Mouse (Mus musculus): ENCODE measurements around the gene Dzip1. TPM values are rescaled to one million over a fixed set of nuclear protein-coding genes. Genes with fewer than 3 reads are reported as not detected.

The Dzip1 gene
- polyA plus RNA-seq, 2 experiments, result 26.0 to 52.1 TPM

- Histone ChIP-seq H3K36me3 (ENCODE audit: control insufficient read depth, insufficient read depth, low read length) (peaks cover 90% of the 10 kb centered on the region), H3K9ac (ENCODE audit: low read depth, low read length, severe bottlenecking) (no peak overlapping the region), H3K9me3 (ENCODE audit: control insufficient read depth, low read length) (no peaks in the 10 kb centered on the region), H3K4me1 (ENCODE audit: control insufficient read depth, insufficient read depth, low read length) (no peaks in the 10 kb centered on the region), H3K27me3 (ENCODE audit: control insufficient read depth, insufficient read depth, low read length) (no peaks in the 10 kb centered on the region), H3K4me2 (replicated peaks; ENCODE audit: low read depth, low read length, severe bottlenecking) (no peak overlapping the region), H3K27ac (replicated peaks; ENCODE audit: low read depth, low read length) (no peak overlapping the region), H3K4me3 (replicated peaks; ENCODE audit: low read length) (no peak overlapping the region)
- WGBS, result 74% methylated on average over 3 of the region's 3 CpGs
- no peak for ATAC-seq (ENCODE audit: low FRiP score, low read depth)
- TF ChIP-seq POLR2A (IDR thresholded peaks at IDR 0.05; ENCODE audit: borderline replicate concordance, extremely low read depth, insufficient read depth, insufficient read length), result no peak
- DNase-seq (ENCODE audit: low spot score), result no peak
Observed at GRCm38 (mm10) chr14:118903397-118903796, 21.9 kb downstream of the Dzip1 start.

GRCm38 (mm10) chr14:118900911-118901310, 24.3 kb downstream of the Dzip1 start:
- Histone ChIP-seq H3K27ac (replicated peaks; ENCODE audit: low read depth, low read length) (no peak overlapping the region), H3K9ac (ENCODE audit: low read depth, low read length, severe bottlenecking) (no peak overlapping the region), H3K9me3 (ENCODE audit: control insufficient read depth, low read length) (no peaks in the 10 kb centered on the region), H3K27me3 (ENCODE audit: control insufficient read depth, insufficient read depth, low read length) (no peaks in the 10 kb centered on the region), H3K4me3 (replicated peaks; ENCODE audit: low read length) (no peak overlapping the region), H3K4me2 (replicated peaks; ENCODE audit: low read depth, low read length, severe bottlenecking) (no peak overlapping the region), H3K4me1 (ENCODE audit: control insufficient read depth, insufficient read depth, low read length) (no peaks in the 10 kb centered on the region), H3K36me3 (ENCODE audit: control insufficient read depth, insufficient read depth, low read length) (peaks cover 87% of the 10 kb centered on the region)
- ATAC-seq (ENCODE audit: low FRiP score, low read depth), result no peak
- no peak for TF ChIP-seq POLR2A (IDR thresholded peaks at IDR 0.05; ENCODE audit: borderline replicate concordance, extremely low read depth, insufficient read depth, insufficient read length)
- WGBS, result 91% methylated on average over 1 of the region's 1 CpGs
- DNase-seq (ENCODE audit: low spot score), result no peak

GRCm38 (mm10) chr14:118899940-118900339, 25.3 kb downstream of the Dzip1 start:
- DNase-seq (ENCODE audit: low spot score), result no peak
- Histone ChIP-seq H3K36me3 (ENCODE audit: control insufficient read depth, insufficient read depth, low read length) (peaks cover 91% of the 10 kb centered on the region), H3K4me3 (replicated peaks; ENCODE audit: low read length) (no peak overlapping the region), H3K9ac (ENCODE audit: low read depth, low read length, severe bottlenecking) (no peak overlapping the region), H3K27ac (replicated peaks; ENCODE audit: low read depth, low read length) (no peak overlapping the region), H3K4me2 (replicated peaks; ENCODE audit: low read depth, low read length, severe bottlenecking) (no peak overlapping the region), H3K4me1 (ENCODE audit: control insufficient read depth, insufficient read depth, low read length) (no peaks in the 10 kb centered on the region), H3K27me3 (ENCODE audit: control insufficient read depth, insufficient read depth, low read length) (no peaks in the 10 kb centered on the region), H3K9me3 (ENCODE audit: control insufficient read depth, low read length) (no peaks in the 10 kb centered on the region)
- TF ChIP-seq POLR2A (IDR thresholded peaks at IDR 0.05; ENCODE audit: borderline replicate concordance, extremely low read depth, insufficient read depth, insufficient read length), result no peak
- 83% methylated on average over 11 of the region's 11 CpGs for WGBS
- no peak for ATAC-seq (ENCODE audit: low FRiP score, low read depth)

GRCm38 (mm10) chr14:118895655-118896054, 29.6 kb downstream of the Dzip1 start:
- DNase-seq (ENCODE audit: low spot score) (no peak), ATAC-seq (ENCODE audit: low FRiP score, low read depth) (no peak)
- no peak overlapping the region for H3K4me2 ChIP-seq (replicated peaks; ENCODE audit: low read depth, low read length, severe bottlenecking)
- H3K27ac ChIP-seq (replicated peaks; ENCODE audit: low read depth, low read length), result no peak overlapping the region
- WGBS, result 74% methylated on average over 10 of the region's 10 CpGs
- no peak overlapping the region for H3K4me3 ChIP-seq (replicated peaks; ENCODE audit: low read length)
- H3K36me3 ChIP-seq (ENCODE audit: control insufficient read depth, insufficient read depth, low read length), result peaks cover 71% of the 10 kb centered on the region
- no peak for TF ChIP-seq POLR2A (IDR thresholded peaks at IDR 0.05; ENCODE audit: borderline replicate concordance, extremely low read depth, insufficient read depth, insufficient read length)
- no peaks in the 10 kb centered on the region for H3K27me3 ChIP-seq (ENCODE audit: control insufficient read depth, insufficient read depth, low read length)
- no peak overlapping the region for H3K9ac ChIP-seq (ENCODE audit: low read depth, low read length, severe bottlenecking)
- H3K9me3 ChIP-seq (ENCODE audit: control insufficient read depth, low read length), result no peaks in the 10 kb centered on the region
- H3K4me1 ChIP-seq (ENCODE audit: control insufficient read depth, insufficient read depth, low read length), result no peaks in the 10 kb centered on the region

GRCm38 (mm10) chr14:118895228-118895627, 30.0 kb downstream of the Dzip1 start:
- WGBS, result 92% methylated on average over 7 of the region's 7 CpGs
- Histone ChIP-seq H3K4me1 (ENCODE audit: control insufficient read depth, insufficient read depth, low read length) (no peaks in the 10 kb centered on the region), H3K27ac (replicated peaks; ENCODE audit: low read depth, low read length) (no peak overlapping the region), H3K36me3 (ENCODE audit: control insufficient read depth, insufficient read depth, low read length) (peaks cover 69% of the 10 kb centered on the region), H3K4me3 (replicated peaks; ENCODE audit: low read length) (no peak overlapping the region), H3K9me3 (ENCODE audit: control insufficient read depth, low read length) (no peaks in the 10 kb centered on the region), H3K9ac (ENCODE audit: low read depth, low read length, severe bottlenecking) (no peak overlapping the region), H3K4me2 (replicated peaks; ENCODE audit: low read depth, low read length, severe bottlenecking) (no peak overlapping the region), H3K27me3 (ENCODE audit: control insufficient read depth, insufficient read depth, low read length) (no peaks in the 10 kb centered on the region)
- DNase-seq (ENCODE audit: low spot score), result no peak
- no peak for ATAC-seq (ENCODE audit: low FRiP score, low read depth)
- no peak for TF ChIP-seq POLR2A (IDR thresholded peaks at IDR 0.05; ENCODE audit: borderline replicate concordance, extremely low read depth, insufficient read depth, insufficient read length)

- Histone ChIP-seq H3K36me3 (ENCODE audit: control insufficient read depth, insufficient read depth, low read length) (peaks cover 69% of the 10 kb centered on the region), H3K4me1 (ENCODE audit: control insufficient read depth, insufficient read depth, low read length) (no peaks in the 10 kb centered on the region), H3K27ac (replicated peaks; ENCODE audit: low read depth, low read length) (no peak overlapping the region), H3K4me3 (replicated peaks; ENCODE audit: low read length) (no peak overlapping the region), H3K9ac (ENCODE audit: low read depth, low read length, severe bottlenecking) (no peak overlapping the region), H3K4me2 (replicated peaks; ENCODE audit: low read depth, low read length, severe bottlenecking) (no peak overlapping the region), H3K27me3 (ENCODE audit: control insufficient read depth, insufficient read depth, low read length) (no peaks in the 10 kb centered on the region), H3K9me3 (ENCODE audit: control insufficient read depth, low read length) (no peaks in the 10 kb centered on the region)
- WGBS, result 90% methylated on average over 4 of the region's 4 CpGs
- DNase-seq (ENCODE audit: low spot score) (no peak), ATAC-seq (ENCODE audit: low FRiP score, low read depth) (no peak)
- TF ChIP-seq POLR2A (IDR thresholded peaks at IDR 0.05; ENCODE audit: borderline replicate concordance, extremely low read depth, insufficient read depth, insufficient read length), result no peak
Observed at GRCm38 (mm10) chr14:118890101-118890500, 35.2 kb downstream of the Dzip1 start.

All from limb, embryonic 14.5 days (tissue).